Mouse (Mus musculus) liver, postnatal 0 days (tissue): ENCODE results near the gene Slc25a24. TPM values are rescaled to one million over a fixed set of nuclear protein-coding genes. Genes with fewer than 3 reads are reported as not detected.

ENCODE experiments used
- ATAC-seq: fragments of 200-750 bp; cut with Nextera tagmentation; 2 replicates; pipeline ENCODE4 v1.8.0; 2017; ENCODE audit warnings: mild to moderate bottlenecking, moderate library complexity
- DNase-seq: peaks from one replicate; pipeline ENCODE4 v3.0.0-alpha.2; 2016
- H3K27ac ChIP-seq: fragments of 300-500 bp; sonication (generic); 2 replicates; pipeline ENCODE4 v1.5.1; 2014; ENCODE audit warnings: antibody characterized with exemption, moderate library complexity, mild to moderate bottlenecking, low read depth
- H3K27me3 ChIP-seq: fragments of 300-500 bp; sonication (generic); 2 replicates; pipeline ENCODE4 v1.6.1; 2014; ENCODE audit warnings: low read length, control low read depth, mixed read lengths; ENCODE audit not compliant: insufficient read depth
- H3K36me3 ChIP-seq: fragments of 300-500 bp; sonication (generic); replicated peaks from 2 replicates; pipeline ENCODE4 v1.6.1; 2014; ENCODE audit warnings: mild to moderate bottlenecking, control low read depth, low read length, moderate library complexity, mixed read lengths; ENCODE audit not compliant: insufficient read depth
- H3K4me1 ChIP-seq: fragments of 300-500 bp; sonication (generic); 2 replicates; pipeline ENCODE4 v1.6.1; 2014; ENCODE audit warnings: antibody characterized with exemption, mild to moderate bottlenecking, control low read depth; ENCODE audit not compliant: insufficient read depth
- H3K4me2 ChIP-seq: fragments of 300-500 bp; sonication (generic); 2 replicates; pipeline ENCODE4 v1.6.1; 2014; ENCODE audit warnings: low read depth, mild to moderate bottlenecking, low read length, moderate library complexity, mixed read lengths
- H3K4me3 ChIP-seq: fragments of 300-500 bp; sonication (generic); 2 replicates; pipeline ENCODE4 v1.5.1; 2014; ENCODE audit warnings: low read depth, low read length
- H3K9ac ChIP-seq: fragments of 300-500 bp; sonication (generic); replicated peaks from 2 replicates; pipeline ENCODE4 v1.6.1; 2014; ENCODE audit warnings: mild to moderate bottlenecking, moderate library complexity
- H3K9me3 ChIP-seq: fragments of 300-500 bp; sonication (generic); 2 replicates; pipeline ENCODE4 v1.6.1; 2016; ENCODE audit warnings: mild to moderate bottlenecking, control low read depth, low read length, mixed read lengths
- CTCF ChIP-seq: sonication (generic); IDR thresholded peaks from 2 replicates; pipeline ENCODE4 v1.5.1; 2016; ENCODE audit warnings: antibody characterized with exemption, low read depth
- EP300 ChIP-seq: IDR thresholded peaks from 2 replicates; pipeline ENCODE4 v1.6.1; 2016; ENCODE audit warnings: antibody characterized with exemption, low read depth, mild to moderate bottlenecking
- WGBS: fragments of 180-500 bp; shearing (Covaris S2); extraction: QIAGEN DNeasy Blood & Tissue Kit; methylation state at CpG from one replicate; pipeline ENCODE4 v1.1.7; 2014; ENCODE audit not compliant: insufficient replicate concordance; 5-methylcytosine and 5-hydroxymethylcytosine counted together
- polyA plus RNA-seq: library from polyadenylated mRNA; unstranded; fragments of >200 nt; fragmentation: Nextera tagmentation; extraction: Ambion mirVana; gene quantifications from 2 replicates; pipeline ENCODE4 v1.2.1, GENCODE M21; 2015

Slc25a24 gene
- polyA plus RNA-seq, 1 experiment from 2014 or later, result 5.7 TPM

GRCm38 (mm10) chr3:109157481-109157880, 34.5 kb downstream of the Slc25a24 start:
- Histone ChIP-seq H3K27me3 (no peaks in the 10 kb centered on the region), H3K4me3 (no peak overlapping the region), H3K9me3 (no peaks in the 10 kb centered on the region), H3K36me3 (no peaks in the 10 kb centered on the region; the same call in 1 of the 2 replicates), H3K4me2 (no peak overlapping the region), H3K4me1 (no peaks in the 10 kb centered on the region), H3K27ac (no peak overlapping the region), H3K9ac (no peak overlapping the region)
- no peak for DNase-seq
- TF ChIP-seq CTCF (no peak), EP300 (no peak)
- no peak for ATAC-seq
- WGBS, result 86% methylated on average over 3 of the region's 3 CpGs

GRCm38 (mm10) chr3:109164088-109164487, 41.1 kb downstream of the Slc25a24 start:
- H3K9ac ChIP-seq, result no peak overlapping the region
- H3K4me2 ChIP-seq, result no peak overlapping the region
- 83% methylated on average over 2 of the region's 2 CpGs for WGBS
- DNase-seq, result no peak
- no peak for TF ChIP-seq CTCF
- no peak for TF ChIP-seq EP300
- no peaks in the 10 kb centered on the region for H3K27me3 ChIP-seq
- peaks cover 4% of the 10 kb centered on the region; the same call in 1 of the 2 replicates for H3K36me3 ChIP-seq
- no peak overlapping the region for H3K27ac ChIP-seq
- no peaks in the 10 kb centered on the region for H3K4me1 ChIP-seq
- no peak overlapping the region for H3K4me3 ChIP-seq
- no peak for ATAC-seq
- H3K9me3 ChIP-seq, result no peaks in the 10 kb centered on the region

- DNase-seq, result no peak
- ATAC-seq, result no peak
- Histone ChIP-seq H3K4me1 (no peaks in the 10 kb centered on the region), H3K27ac (no peak overlapping the region), H3K36me3 (peaks cover 4% of the 10 kb centered on the region; the same call in 1 of the 2 replicates), H3K4me2 (no peak overlapping the region), H3K9me3 (no peaks in the 10 kb centered on the region), H3K27me3 (no peaks in the 10 kb centered on the region), H3K4me3 (no peak overlapping the region), H3K9ac (no peak overlapping the region)
- TF ChIP-seq CTCF (no peak), EP300 (no peak)
- 83% methylated on average over 1 of the region's 1 CpGs for WGBS
These were observed 41.7 kb downstream of the Slc25a24 start for GRCm38 (mm10) chr3:109164644-109165043.

- H3K4me3 ChIP-seq, result no peak overlapping the region
- 51% methylated on average over 8 of the region's 8 CpGs for WGBS
- H3K36me3 ChIP-seq, result peaks cover 4% of the 10 kb centered on the region; the same call in 1 of the 2 replicates
- H3K4me1 ChIP-seq, result no peaks in the 10 kb centered on the region
- no peak overlapping the region for H3K9ac ChIP-seq
- H3K27ac ChIP-seq, result no peak overlapping the region
- ATAC-seq (no peak), DNase-seq (no peak)
- H3K9me3 ChIP-seq, result no peaks in the 10 kb centered on the region
- H3K27me3 ChIP-seq, result no peaks in the 10 kb centered on the region
- H3K4me2 ChIP-seq, result no peak overlapping the region
- no peak for TF ChIP-seq CTCF
- no peak for TF ChIP-seq EP300
These were observed 42.4 kb downstream of the Slc25a24 start for GRCm38 (mm10) chr3:109165214-109165829.

- Histone ChIP-seq H3K27ac (no peak overlapping the region), H3K9ac (no peak overlapping the region), H3K4me2 (no peak overlapping the region), H3K4me3 (no peak overlapping the region), H3K9me3 (no peaks in the 10 kb centered on the region), H3K27me3 (no peaks in the 10 kb centered on the region), H3K4me1 (no peaks in the 10 kb centered on the region), H3K36me3 (peaks cover 4% of the 10 kb centered on the region; the same call in 1 of the 2 replicates)
- TF ChIP-seq EP300 (no peak), CTCF (no peak)
- WGBS, result 32% methylated on average over 2 of the region's 2 CpGs
- DNase-seq (no peak), ATAC-seq (no peak)
These were observed 46.2 kb downstream of the Slc25a24 start for GRCm38 (mm10) chr3:109169121-109169520.

GRCm38 (mm10) chr3:109171070-109171778, 48.3 kb downstream of the Slc25a24 start:
- DNase-seq (peak; percentile 59), ATAC-seq (0 out of 2 replicates have a peak, but pooled peaks have one; percentile 43)
- H3K4me3 ChIP-seq, result no peak overlapping the region
- peaks cover 2% of the 10 kb centered on the region; the same call in 1 of the 2 replicates for H3K36me3 ChIP-seq
- no peak overlapping the region for H3K27ac ChIP-seq
- TF ChIP-seq EP300 (no peak), CTCF (peak; percentile 86)
- no peaks in the 10 kb centered on the region for H3K9me3 ChIP-seq
- H3K27me3 ChIP-seq, result no peaks in the 10 kb centered on the region
- no peak overlapping the region for H3K9ac ChIP-seq
- WGBS, result 27% methylated on average over 15 of the region's 15 CpGs
- no peaks in the 10 kb centered on the region for H3K4me1 ChIP-seq
- no peak overlapping the region for H3K4me2 ChIP-seq
